Mouse (Mus musculus) midbrain, embryonic 13.5 days (tissue): Measurements from ENCODE around the gene Efna4. TPM values are rescaled to one million over a fixed set of nuclear protein-coding genes. Genes with fewer than 3 reads are reported as not detected.

ENCODE experiments used
- ATAC-seq: fragments of 200-750 bp; cut with Nextera tagmentation; 2 replicates; pipeline ENCODE4 v1.8.0; 2017; ENCODE audit warnings: mild to moderate bottlenecking, moderate TSS enrichment, moderate library complexity
- H3K27ac ChIP-seq: fragments of 300-500 bp; sonication (generic); 2 replicates; pipeline ENCODE4 v1.5.1; 2015; ENCODE audit warnings: inconsistent platforms, mild to moderate bottlenecking, moderate library complexity
- H3K27me3 ChIP-seq: fragments of 300-500 bp; sonication (generic); 2 replicates; pipeline ENCODE4 v1.6.1; 2015; ENCODE audit warnings: mild to moderate bottlenecking, inconsistent platforms
- H3K36me3 ChIP-seq: fragments of 300-500 bp; sonication (generic); 2 replicates; pipeline ENCODE4 v1.6.1; 2015; ENCODE audit warnings: mild to moderate bottlenecking, inconsistent platforms
- H3K4me1 ChIP-seq: fragments of 300-500 bp; sonication (generic); replicated peaks from 2 replicates; pipeline ENCODE4 v1.6.1; 2015; ENCODE audit warnings: inconsistent platforms
- H3K4me2 ChIP-seq: fragments of 300-500 bp; sonication (generic); replicated peaks from 2 replicates; pipeline ENCODE4 v1.6.1; 2015; ENCODE audit warnings: moderate library complexity, mild to moderate bottlenecking, inconsistent platforms
- H3K4me3 ChIP-seq: fragments of 300-500 bp; sonication (generic); replicated peaks from 2 replicates; pipeline ENCODE4 v1.5.1; 2015; ENCODE audit warnings: mild to moderate bottlenecking, inconsistent platforms
- H3K9ac ChIP-seq: fragments of 300-500 bp; sonication (generic); replicated peaks from 2 replicates; pipeline ENCODE4 v1.6.1; 2015; ENCODE audit warnings: mild to moderate bottlenecking, inconsistent platforms
- H3K9me3 ChIP-seq: fragments of 300-500 bp; sonication (generic); 2 replicates; pipeline ENCODE4 v1.6.1; 2016; ENCODE audit warnings: mild to moderate bottlenecking, inconsistent platforms
- WGBS: fragments of 180-500 bp; shearing (Covaris S2); methylation state at CpG from one replicate; pipeline ENCODE4 v1.1.7; 2015; 5-methylcytosine and 5-hydroxymethylcytosine counted together
- polyA plus RNA-seq: library from polyadenylated mRNA; unstranded; fragments of >200 nt; fragmentation: Nextera tagmentation; extraction: Ambion mirVana; gene quantifications from 2 replicates; pipeline ENCODE4 v1.2.1, GENCODE M21; 2015

Efna4 gene
- 8.8 and 11.4 TPM in 2 replicates for polyA plus RNA-seq

DNA sequence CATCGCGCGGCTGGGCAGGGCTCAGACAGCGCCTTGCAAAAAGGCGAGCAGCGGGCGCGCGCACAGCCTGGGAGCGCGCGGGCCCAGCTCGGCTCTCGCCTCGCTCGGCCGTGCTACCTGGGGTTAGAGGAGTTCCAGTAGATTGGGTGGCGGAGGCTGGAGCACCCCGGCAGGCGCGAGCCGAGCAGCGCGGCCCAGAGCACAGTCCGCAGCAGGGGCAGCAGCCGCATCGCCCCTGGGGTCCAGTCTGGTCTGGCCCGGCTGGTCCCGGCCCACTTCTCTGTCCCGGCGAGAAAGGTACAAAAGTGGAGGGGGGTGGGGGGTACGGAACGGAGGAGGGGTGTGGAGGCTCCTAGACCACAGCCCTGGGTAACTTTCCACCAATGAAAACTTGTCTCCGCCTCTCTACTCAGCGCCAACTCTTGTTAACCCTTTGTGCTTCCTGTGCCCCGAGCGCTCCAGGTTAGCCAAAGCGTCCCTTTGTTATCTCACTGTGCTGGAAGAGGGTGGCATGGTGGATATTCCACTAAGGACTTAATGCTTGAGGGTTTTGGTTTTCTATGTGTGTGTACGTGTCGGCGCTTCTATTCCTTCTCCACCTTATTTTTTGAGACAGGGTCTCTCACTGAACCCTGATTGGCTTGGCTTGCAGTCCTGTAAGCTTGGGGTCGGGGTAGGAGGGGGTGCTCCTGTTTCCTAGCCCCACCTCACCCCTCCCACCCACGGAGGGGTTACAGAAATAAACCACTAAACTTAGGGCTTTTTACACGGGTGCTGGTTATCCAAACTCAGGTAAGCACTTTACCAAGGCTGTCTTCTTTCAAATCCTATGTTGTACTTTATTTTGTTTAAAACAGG, at the start of gene Efna4:
TSS of gene Efna4 (minus strand) at position 308 of the 858 bp plus-strand sequence.
- peak; percentile 72 for ATAC-seq
- Histone ChIP-seq H3K9me3 (no peaks in the 10 kb centered on the region), H3K27me3 (0 out of 2 replicates have a peak, but pooled peaks cover 3% of the 10 kb centered on the region), H3K36me3 (peaks cover 22% of the 10 kb centered on the region), H3K4me1 (peaks cover 57% of the 10 kb centered on the region), H3K9ac (peak within 1 kb of the TSS; percentile 82), H3K27ac (peak within 1 kb of the TSS; percentile 85), H3K4me3 (peak within 1 kb of the TSS; percentile 79), H3K4me2 (peak within 1 kb of the TSS; percentile 84)
- under 1% methylated on average over 44 of the region's 44 CpGs for WGBS

DNA sequence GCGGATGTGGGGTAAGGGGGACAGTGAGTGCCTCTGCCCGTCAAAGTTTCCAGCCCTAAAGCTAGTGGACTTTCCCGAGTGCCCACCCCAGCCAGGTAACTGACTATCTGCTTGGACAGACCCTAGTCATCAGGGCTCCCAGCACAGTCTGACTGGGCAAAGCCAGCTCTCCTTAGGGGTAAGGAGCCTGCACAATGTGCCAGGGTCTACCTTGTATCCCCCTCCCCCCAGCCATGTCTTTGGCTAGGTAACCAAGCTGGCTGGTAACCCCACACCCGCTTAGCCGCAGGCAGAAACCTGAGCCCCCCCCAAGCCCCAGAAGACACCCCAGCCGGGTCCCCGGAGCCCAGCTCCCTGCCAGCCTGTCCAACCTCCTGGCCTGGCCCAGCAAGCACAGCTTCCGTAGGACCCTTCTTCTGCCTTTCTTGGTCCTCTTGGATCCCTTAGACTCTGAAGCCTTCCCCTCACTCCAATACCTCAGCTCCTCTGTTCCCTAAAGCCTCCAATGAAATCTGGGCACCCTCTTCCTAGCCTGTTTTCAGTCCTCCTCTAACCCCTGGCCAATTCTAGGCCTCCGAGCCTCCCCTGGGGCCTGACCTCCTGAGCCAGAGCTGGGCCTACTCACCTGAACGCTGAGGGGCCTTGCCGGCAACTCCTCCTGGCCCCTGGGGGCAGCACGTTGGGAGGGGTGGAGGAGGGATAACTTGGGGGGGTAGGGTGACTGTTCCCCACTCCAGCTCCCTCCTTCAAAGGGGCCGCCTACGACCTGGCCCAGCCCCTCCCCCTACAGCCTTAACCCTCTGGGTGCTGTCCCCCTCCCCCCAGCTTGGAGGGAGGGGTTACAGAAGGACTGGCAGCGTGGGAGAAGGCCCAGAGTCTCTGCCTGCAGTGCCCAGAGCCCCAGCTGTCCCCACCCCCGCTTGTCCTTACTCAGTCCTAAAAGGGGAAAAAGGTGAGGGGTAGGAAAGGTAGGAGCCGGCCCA, 48.9 kb upstream of the Efna4 start:
- no peak overlapping the region for H3K27ac ChIP-seq
- H3K9ac ChIP-seq, result peak overlapping the region; percentile 20; the same call in 1 of the 2 replicates
- no peak for ATAC-seq
- H3K9me3 ChIP-seq, result no peaks in the 10 kb centered on the region
- no peak overlapping the region for H3K4me2 ChIP-seq
- no peaks in the 10 kb centered on the region for H3K36me3 ChIP-seq
- WGBS, result 54% methylated on average over 17 of the region's 17 CpGs
- H3K4me1 ChIP-seq, result peaks cover 30% of the 10 kb centered on the region
- H3K4me3 ChIP-seq, result no peak overlapping the region
- peaks cover 6% of the 10 kb centered on the region; the same call in 1 of the 2 replicates for H3K27me3 ChIP-seq

DNA sequence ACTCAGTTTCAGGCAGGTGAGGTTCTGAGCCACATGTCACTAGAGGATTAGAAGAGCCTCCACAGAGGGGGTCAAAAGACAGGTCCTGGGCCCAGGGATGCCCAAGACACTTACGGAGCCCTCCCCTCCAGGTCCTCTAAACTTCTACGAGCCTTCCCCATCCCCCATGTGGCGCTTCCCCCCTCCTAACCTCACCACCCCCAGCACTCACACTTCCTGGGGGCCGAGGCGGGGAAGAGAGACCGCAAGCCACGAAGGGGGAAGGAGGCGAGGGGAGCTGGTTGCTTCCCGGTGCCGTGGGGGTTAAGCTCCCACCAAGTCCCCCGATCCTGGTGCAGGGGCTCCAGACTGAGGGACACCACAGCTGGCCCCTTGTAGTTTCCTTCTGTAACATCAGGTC, 47.6 kb upstream of the Efna4 start:
- no peak overlapping the region for H3K4me3 ChIP-seq
- no peak for ATAC-seq
- WGBS, result 31% methylated on average over 11 of the region's 11 CpGs

DNA sequence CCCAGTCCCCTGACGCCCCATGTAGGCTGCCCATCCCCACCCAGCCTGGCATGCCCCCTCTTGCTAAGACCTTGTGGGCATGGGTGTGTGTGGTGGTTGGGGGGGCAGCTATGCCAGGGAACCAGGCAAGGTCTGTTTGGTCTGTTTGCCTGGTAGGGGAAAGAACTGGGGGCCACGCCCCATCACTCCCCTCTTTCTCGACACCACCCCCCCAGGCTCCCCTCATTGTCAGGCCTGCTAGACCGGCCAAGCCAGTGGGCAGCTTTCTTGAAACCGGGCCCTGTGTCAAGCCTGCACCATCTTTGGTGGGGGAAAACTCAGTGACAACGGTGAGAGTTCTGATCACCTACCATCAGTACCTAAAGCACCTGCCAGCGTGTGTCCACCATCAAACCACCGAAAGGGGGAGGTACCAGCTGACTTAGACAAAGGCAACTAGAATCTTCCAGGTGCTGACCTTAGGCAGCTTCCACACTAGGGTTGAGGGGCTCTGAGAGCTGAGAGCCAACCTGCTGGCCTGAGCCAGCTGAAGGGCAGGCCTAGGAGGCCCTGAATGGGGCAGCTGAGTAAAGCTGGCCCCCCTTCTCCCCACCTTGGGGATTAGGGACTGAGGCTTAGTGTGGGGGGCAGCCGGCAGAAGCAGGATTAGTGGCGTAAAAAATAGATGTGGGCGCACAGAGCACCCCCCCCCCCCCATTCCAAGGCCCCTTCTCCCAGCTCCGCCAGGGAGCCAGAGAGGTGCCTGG, 46.7 kb upstream of the Efna4 start:
- Histone ChIP-seq H3K9me3 (no peaks in the 10 kb centered on the region), H3K27me3 (0 out of 2 replicates have a peak, but pooled peaks cover 3% of the 10 kb centered on the region), H3K4me3 (no peak overlapping the region), H3K27ac (no peak overlapping the region), H3K36me3 (no peaks in the 10 kb centered on the region), H3K4me1 (peaks cover 17% of the 10 kb centered on the region), H3K9ac (peak overlapping the region; percentile 21; the same call in 1 of the 2 replicates), H3K4me2 (no peak overlapping the region)
- 38% methylated on average over 12 of the region's 12 CpGs for WGBS
- no peak for ATAC-seq

More for the DNA sequence above, 47.6 kb upstream of the Efna4 start:
- Histone ChIP-seq H3K9ac (no peak overlapping the region), H3K4me2 (no peak overlapping the region), H3K27ac (no peak overlapping the region), H3K36me3 (no peaks in the 10 kb centered on the region), H3K27me3 (0 out of 2 replicates have a peak, but pooled peaks cover 3% of the 10 kb centered on the region), H3K9me3 (no peaks in the 10 kb centered on the region), H3K4me1 (peaks cover 17% of the 10 kb centered on the region)

DNA sequence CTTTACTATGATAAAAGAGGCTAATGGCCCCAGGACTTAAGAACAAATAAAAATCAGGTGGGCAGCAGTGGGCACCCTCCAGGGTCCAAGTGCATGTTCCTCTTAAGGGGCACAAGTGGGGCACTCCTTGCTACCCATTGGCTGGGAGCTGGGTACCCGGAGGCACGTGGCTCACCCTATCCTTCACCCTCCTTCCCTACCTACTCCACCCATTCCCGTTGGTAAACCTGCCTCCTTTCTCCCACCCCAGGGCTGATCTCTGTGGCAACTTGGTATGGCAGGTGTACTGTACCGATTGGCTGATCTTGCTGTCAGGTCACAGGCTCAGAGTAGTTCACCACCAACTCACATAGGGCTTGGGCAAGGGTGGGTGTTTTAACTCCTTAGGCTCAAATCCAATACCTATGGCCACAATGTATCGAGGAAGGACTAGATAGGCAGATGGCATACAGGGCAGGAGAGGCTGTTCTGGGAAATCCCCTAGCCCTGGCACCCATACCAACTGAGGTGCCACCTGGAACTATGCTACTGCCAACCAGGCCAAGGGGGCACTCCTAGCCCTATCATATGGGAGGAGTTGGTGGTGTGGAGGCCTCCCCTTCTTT, 45.9 kb upstream of the Efna4 start:
- Histone ChIP-seq H3K27me3 (0 out of 2 replicates have a peak, but pooled peaks cover 3% of the 10 kb centered on the region), H3K4me1 (peaks cover 25% of the 10 kb centered on the region), H3K9ac (no peak overlapping the region), H3K4me2 (no peak overlapping the region), H3K27ac (no peak overlapping the region), H3K9me3 (no peaks in the 10 kb centered on the region), H3K36me3 (no peaks in the 10 kb centered on the region), H3K4me3 (no peak overlapping the region)
- no peak for ATAC-seq
- WGBS, result 90% methylated on average over 5 of the region's 5 CpGs

DNA sequence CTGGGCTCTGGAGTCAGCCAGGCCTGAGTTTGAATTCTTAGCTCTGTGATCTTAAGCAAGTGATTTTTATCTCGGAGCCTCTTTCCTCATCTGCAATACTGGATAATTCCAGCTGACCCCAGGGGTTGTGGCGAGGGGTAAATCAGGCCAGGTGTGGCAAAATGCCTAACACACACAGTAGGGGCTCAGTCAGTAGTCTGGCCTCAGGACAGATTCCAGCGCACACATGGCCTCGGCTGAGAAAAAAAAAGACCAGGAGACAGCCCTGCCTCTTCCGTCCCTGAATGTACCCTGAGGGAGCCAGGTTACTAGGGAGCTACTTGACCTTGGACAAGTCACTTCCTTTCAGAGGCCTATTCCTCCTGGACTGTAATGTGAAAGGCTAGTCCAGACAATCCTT, 45.1 kb upstream of the Efna4 start:
- H3K9ac ChIP-seq, result no peak overlapping the region
- H3K9me3 ChIP-seq, result no peaks in the 10 kb centered on the region
- no peak overlapping the region for H3K27ac ChIP-seq
- ATAC-seq, result no peak
- H3K27me3 ChIP-seq, result 0 out of 2 replicates have a peak, but pooled peaks cover 3% of the 10 kb centered on the region
- peaks cover 32% of the 10 kb centered on the region for H3K4me1 ChIP-seq
- 85% methylated on average over 5 of the region's 5 CpGs for WGBS
- no peaks in the 10 kb centered on the region for H3K36me3 ChIP-seq
- no peak overlapping the region for H3K4me2 ChIP-seq
- no peak overlapping the region for H3K4me3 ChIP-seq

DNA sequence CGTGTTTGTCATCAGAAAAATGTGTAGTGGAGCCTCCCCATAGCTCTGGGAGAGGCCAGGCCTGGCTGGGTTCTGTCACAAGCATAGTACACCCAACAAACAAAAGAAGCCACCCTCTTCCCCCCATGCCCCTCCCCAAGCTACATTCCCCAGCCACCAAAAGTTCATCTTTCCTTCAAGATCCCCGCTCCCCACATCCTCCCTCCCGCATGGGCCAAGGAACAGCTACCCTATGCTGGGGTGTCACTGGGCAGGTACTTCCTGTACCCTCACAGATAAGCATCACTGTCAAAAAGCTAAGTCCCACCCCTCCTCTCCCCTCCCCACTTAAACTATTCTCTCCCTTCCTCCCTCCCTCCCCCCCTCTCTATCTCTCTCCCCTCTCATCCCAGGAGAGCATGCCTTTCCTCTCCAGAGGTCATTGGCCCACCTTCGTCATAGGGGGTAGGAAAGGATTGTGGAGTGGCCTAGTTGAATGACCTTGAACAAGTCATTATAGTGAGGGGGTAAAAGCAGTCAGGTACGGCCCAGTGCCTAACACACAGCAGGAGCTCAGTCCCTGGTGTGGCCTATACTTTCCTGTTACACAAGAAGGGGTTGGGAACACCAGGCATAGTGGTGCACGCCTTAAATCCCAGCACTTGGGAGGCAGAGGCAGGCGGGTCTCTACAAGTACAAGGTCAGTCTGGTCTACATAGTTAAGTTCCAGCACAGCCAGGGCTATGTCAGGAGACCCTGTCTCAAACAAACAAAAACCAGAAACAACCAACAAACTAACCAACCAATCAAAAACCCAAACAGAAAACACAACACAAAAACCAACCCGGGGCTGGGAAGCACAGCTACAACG, 44.4 kb upstream of the Efna4 start:
- no peak overlapping the region for H3K4me3 ChIP-seq
- no peak for ATAC-seq
- WGBS, result 88% methylated on average over 9 of the region's 9 CpGs
- H3K4me1 ChIP-seq, result peaks cover 35% of the 10 kb centered on the region
- 0 out of 2 replicates have a peak, but pooled peaks cover 3% of the 10 kb centered on the region for H3K27me3 ChIP-seq
- H3K27ac ChIP-seq, result no peak overlapping the region
- no peaks in the 10 kb centered on the region for H3K36me3 ChIP-seq
- H3K4me2 ChIP-seq, result no peak overlapping the region
- H3K9me3 ChIP-seq, result no peaks in the 10 kb centered on the region
- H3K9ac ChIP-seq, result no peak overlapping the region

DNA sequence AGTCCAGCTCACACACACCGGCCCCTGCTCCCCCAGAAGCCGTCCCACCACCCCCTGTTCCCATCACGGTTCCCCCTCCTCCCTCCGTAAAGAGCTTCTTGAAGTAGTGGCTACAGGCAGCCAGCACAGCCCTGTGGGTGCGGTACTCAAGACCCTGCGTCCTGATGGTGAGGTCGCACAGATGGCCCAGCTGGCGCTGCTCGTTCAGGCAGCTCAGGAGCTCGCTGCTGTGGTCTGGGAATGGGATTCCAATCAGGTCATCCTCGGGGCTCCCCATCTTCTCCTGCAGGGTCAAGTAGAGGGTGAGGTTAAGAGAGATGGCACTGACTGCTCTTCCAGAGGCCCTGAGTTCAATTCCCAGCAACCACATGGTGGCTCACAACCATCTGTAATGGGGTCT, 43.4 kb upstream of the Efna4 start:
- no peak for ATAC-seq
- no peak overlapping the region for H3K4me3 ChIP-seq
- 81% methylated on average over 11 of the region's 11 CpGs for WGBS

DNA sequence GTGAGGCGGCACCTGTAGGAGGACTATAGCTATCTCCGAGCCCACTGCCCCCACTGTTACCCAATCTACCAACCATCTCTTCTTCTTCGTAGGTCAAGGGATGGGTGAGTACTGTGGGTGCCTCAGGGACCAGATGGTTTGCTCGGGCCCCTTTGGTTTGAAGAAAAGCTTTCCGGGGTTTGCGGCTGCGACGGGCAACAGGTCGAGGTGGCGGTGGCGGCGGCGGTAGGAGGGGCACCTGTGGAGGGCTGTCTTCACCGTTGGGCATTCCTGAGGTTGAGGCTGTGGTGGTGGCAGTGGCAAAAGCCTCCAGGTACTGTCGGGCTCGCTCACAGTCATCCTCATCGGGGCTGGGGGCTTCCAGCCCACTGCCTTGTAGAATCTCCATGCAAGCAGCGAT, 42.9 kb upstream of the Efna4 start:
- H3K9ac ChIP-seq, result no peak overlapping the region
- no peak overlapping the region for H3K4me2 ChIP-seq
- ATAC-seq, result no peak
- 0 out of 2 replicates have a peak, but pooled peaks cover 3% of the 10 kb centered on the region for H3K27me3 ChIP-seq
- H3K4me3 ChIP-seq, result no peak overlapping the region
- H3K36me3 ChIP-seq, result no peaks in the 10 kb centered on the region
- WGBS, result 94% methylated on average over 18 of the region's 18 CpGs
- peaks cover 35% of the 10 kb centered on the region for H3K4me1 ChIP-seq
- H3K9me3 ChIP-seq, result no peaks in the 10 kb centered on the region
- no peak overlapping the region for H3K27ac ChIP-seq

More for the DNA sequence above, 43.4 kb upstream of the Efna4 start:
- Histone ChIP-seq H3K9ac (no peak overlapping the region), H3K27me3 (0 out of 2 replicates have a peak, but pooled peaks cover 3% of the 10 kb centered on the region), H3K9me3 (no peaks in the 10 kb centered on the region), H3K4me2 (no peak overlapping the region), H3K36me3 (no peaks in the 10 kb centered on the region), H3K4me1 (peaks cover 35% of the 10 kb centered on the region), H3K27ac (no peak overlapping the region)

DNA sequence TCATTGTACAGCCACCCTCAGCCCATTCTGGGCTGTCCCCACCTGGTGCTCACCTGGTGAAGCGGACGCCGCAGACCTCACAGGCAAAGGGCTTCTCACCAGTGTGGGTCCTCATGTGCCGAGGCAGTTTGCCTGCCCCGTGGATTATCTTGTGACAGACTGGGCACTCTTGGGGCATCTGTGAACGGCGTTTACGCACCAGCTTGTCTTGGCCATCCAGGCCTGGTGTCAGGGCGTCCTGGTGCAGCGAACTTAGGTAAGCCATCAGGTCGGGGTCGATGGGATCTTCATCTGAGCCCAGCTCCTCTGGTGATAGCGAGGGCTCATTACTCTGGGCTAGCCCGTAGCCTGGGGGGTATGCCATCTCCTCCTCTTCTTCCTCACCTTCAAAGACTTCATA, 42.5 kb upstream of the Efna4 start:
- Histone ChIP-seq H3K4me3 (no peak overlapping the region), H3K9me3 (no peaks in the 10 kb centered on the region), H3K4me1 (peaks cover 31% of the 10 kb centered on the region), H3K4me2 (no peak overlapping the region), H3K36me3 (no peaks in the 10 kb centered on the region), H3K27ac (no peak overlapping the region), H3K9ac (no peak overlapping the region), H3K27me3 (no peaks in the 10 kb centered on the region)
- no peak for ATAC-seq
- WGBS, result 91% methylated on average over 14 of the region's 14 CpGs
